Mouse (Mus musculus) ES-E14 (cell line): Measurements from ENCODE around the gene Zfp759.

Experiments used
- CHD2 ChIP-seq: IDR thresholded peaks from 2 replicates; pipeline ENCODE4 v1.6.1; 2014; ENCODE audit warnings: mild to moderate bottlenecking, low read depth, low read length, inconsistent platforms
- HCFC1 ChIP-seq: IDR thresholded peaks from 2 replicates; pipeline ENCODE4 v1.6.1; 2012; ENCODE audit warnings: low read length, inconsistent platforms, borderline replicate concordance; ENCODE audit not compliant: insufficient read depth
- MAFK ChIP-seq: IDR thresholded peaks from 2 replicates; pipeline ENCODE4 v1.6.1; 2014; ENCODE audit warnings: mild to moderate bottlenecking, low read depth, low read length, inconsistent platforms; ENCODE audit not compliant: insufficient read depth
- ZC3H11A ChIP-seq: IDR thresholded peaks from 2 replicates; pipeline ENCODE4 v1.6.1; 2012; ENCODE audit warnings: low read depth, mild to moderate bottlenecking, inconsistent platforms, low read length, borderline replicate concordance
- ZNF384 ChIP-seq: IDR thresholded peaks from 2 replicates; pipeline ENCODE4 v1.6.1; 2012; ENCODE audit warnings: low read depth, low read length, inconsistent platforms

DNA sequence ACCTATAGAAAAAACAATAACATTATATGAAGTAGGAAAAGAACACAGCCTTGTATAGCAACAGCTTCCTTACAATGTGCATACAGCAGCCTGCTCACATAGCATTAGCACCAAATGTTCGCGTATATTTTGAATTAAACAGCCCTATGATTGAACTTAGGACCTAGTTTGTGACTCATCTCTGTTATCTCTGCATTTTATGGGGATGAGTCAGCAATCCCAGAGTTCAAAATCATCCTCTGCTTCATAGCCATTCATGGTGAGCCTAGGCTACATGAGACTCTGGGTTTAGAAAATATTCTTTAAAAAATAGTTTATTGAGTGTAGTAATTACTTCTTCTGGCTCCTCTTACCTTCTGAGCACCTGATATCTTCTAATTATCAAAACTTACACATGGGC, 8.2 kb upstream of the Zfp759 start:
- no peak for TF ChIP-seq ZC3H11A
- no peak for TF ChIP-seq ZNF384
- TF ChIP-seq CHD2 = no peak
- no peak for TF ChIP-seq MAFK
- no peak for TF ChIP-seq HCFC1
